Mouse (Mus musculus) lung, embryonic 15.5 days (tissue): ENCODE results near the gene Pcmtd2. TPM values are rescaled to one million over a fixed set of nuclear protein-coding genes. Genes with fewer than 3 reads are reported as not detected.

ENCODE experiments used
- ATAC-seq: fragments of 200-750 bp; cut with Nextera tagmentation; 2 replicates; pipeline ENCODE4 v1.8.0; 2017; ENCODE audit warnings: moderate number of reproducible peaks, borderline replicate concordance; ENCODE audit not compliant: low FRiP score, low TSS enrichment; ENCODE audit errors: extremely low read depth
- H3K27ac ChIP-seq: fragments of 300-500 bp; sonication (generic); 2 replicates; pipeline ENCODE4 v1.5.1; 2015; ENCODE audit warnings: moderate library complexity, mild to moderate bottlenecking, inconsistent platforms
- H3K27me3 ChIP-seq: fragments of 300-500 bp; sonication (generic); 2 replicates; pipeline ENCODE4 v1.6.1; 2015; ENCODE audit warnings: inconsistent platforms
- H3K36me3 ChIP-seq: fragments of 300-500 bp; sonication (generic); 2 replicates; pipeline ENCODE4 v1.6.1; 2015; ENCODE audit warnings: inconsistent platforms
- H3K4me1 ChIP-seq: fragments of 300-500 bp; sonication (generic); 2 replicates; pipeline ENCODE4 v1.6.1; 2015; ENCODE audit warnings: inconsistent platforms
- H3K4me2 ChIP-seq: fragments of 300-500 bp; sonication (generic); 2 replicates; pipeline ENCODE4 v1.6.1; 2015; ENCODE audit warnings: inconsistent platforms, mild to moderate bottlenecking, moderate library complexity
- H3K4me3 ChIP-seq: fragments of 300-500 bp; sonication (generic); 2 replicates; pipeline ENCODE4 v1.5.1; 2015; ENCODE audit warnings: mild to moderate bottlenecking, inconsistent platforms
- H3K9ac ChIP-seq: fragments of 300-500 bp; sonication (generic); 2 replicates; pipeline ENCODE4 v1.6.1; 2015; ENCODE audit warnings: inconsistent platforms
- H3K9me3 ChIP-seq: fragments of 300-500 bp; sonication (generic); 2 replicates; pipeline ENCODE4 v1.6.1; 2016; ENCODE audit warnings: inconsistent platforms
- WGBS: fragments of 180-500 bp; shearing (Covaris S2); methylation state at CpG from one replicate; pipeline ENCODE4 v1.1.7; 2015; 5-methylcytosine and 5-hydroxymethylcytosine counted together
- polyA plus RNA-seq: library from polyadenylated mRNA; unstranded; fragments of >200 nt; fragmentation: Nextera tagmentation; extraction: Ambion mirVana; gene quantifications from 2 replicates; pipeline ENCODE4 v1.2.1, GENCODE M21; 2015

Pcmtd2 gene
- polyA plus RNA-seq, 1 experiment from 2014 or later, result 32.4 TPM

GRCm38 (mm10) chr2:181866931-181867330 is 29.3 kb downstream of the Pcmtd2 start:
- Histone ChIP-seq H3K4me1 (peaks cover 15% of the 10 kb centered on the region), H3K9me3 (no peaks in the 10 kb centered on the region), H3K27me3 (no peaks in the 10 kb centered on the region), H3K36me3 (peaks cover 23% of the 10 kb centered on the region), H3K27ac (no peak overlapping the region), H3K4me2 (no peak overlapping the region), H3K9ac (no peak overlapping the region), H3K4me3 (no peak overlapping the region)
- 56% methylated on average over 5 of the region's 5 CpGs for WGBS
- no peak for ATAC-seq

- Histone ChIP-seq H3K4me1 (no peaks in the 10 kb centered on the region), H3K27me3 (no peaks in the 10 kb centered on the region), H3K4me3 (no peak overlapping the region), H3K4me2 (no peak overlapping the region), H3K36me3 (peaks cover 23% of the 10 kb centered on the region), H3K27ac (no peak overlapping the region), H3K9ac (no peak overlapping the region), H3K9me3 (no peaks in the 10 kb centered on the region)
- ATAC-seq, result no peak
- WGBS, result 92% methylated on average over 2 of the region's 2 CpGs
Observed at GRCm38 (mm10) chr2:181871039-181871438, 33.4 kb downstream of the Pcmtd2 start.

- H3K4me2 ChIP-seq, result no peak overlapping the region
- WGBS, result 63% methylated on average over 1 of the region's 1 CpGs
- no peak overlapping the region for H3K9ac ChIP-seq
- no peaks in the 10 kb centered on the region for H3K4me1 ChIP-seq
- no peaks in the 10 kb centered on the region for H3K27me3 ChIP-seq
- H3K27ac ChIP-seq, result no peak overlapping the region
- no peak overlapping the region for H3K4me3 ChIP-seq
- H3K36me3 ChIP-seq, result peaks cover 5% of the 10 kb centered on the region; the same call in 1 of the 2 replicates
- ATAC-seq, result no peak
- H3K9me3 ChIP-seq, result no peaks in the 10 kb centered on the region
Observed at GRCm38 (mm10) chr2:181878903-181879302, 41.2 kb downstream of the Pcmtd2 start.

- Histone ChIP-seq H3K27ac (no peak overlapping the region), H3K4me1 (no peaks in the 10 kb centered on the region), H3K9me3 (no peaks in the 10 kb centered on the region), H3K4me3 (no peak overlapping the region), H3K9ac (no peak overlapping the region), H3K4me2 (no peak overlapping the region), H3K36me3 (no peaks in the 10 kb centered on the region), H3K27me3 (no peaks in the 10 kb centered on the region)
- no peak for ATAC-seq
- 73% methylated on average over 3 of the region's 3 CpGs for WGBS
Observed at GRCm38 (mm10) chr2:181883022-181883749, 45.5 kb downstream of the Pcmtd2 start.

Other genes starting within 250 kb of the Pcmtd2 start
- 60.8 and 61.9 TPM in 2 replicates for gene Prpf6, start 246.0 kb upstream of the Pcmtd2 start, polyA plus RNA-seq
- 48.2 and 52.3 TPM in 2 replicates for gene Zfp512b, start 245.1 kb upstream of the Pcmtd2 start, polyA plus RNA-seq
- gene Samd10, start 238.6 kb upstream of the Pcmtd2 start, polyA plus RNA-seq, result 29.7 and 30.1 TPM in 2 replicates
- gene Gm29797, start 180.8 kb upstream of the Pcmtd2 start, polyA plus RNA-seq, result not detected in 2 replicates
- 65.3 and 70.3 TPM in 2 replicates for gene Sox18, start 166.2 kb upstream of the Pcmtd2 start, polyA plus RNA-seq
- gene Tcea2, start 157.5 kb upstream of the Pcmtd2 start, polyA plus RNA-seq, result 23.2 and 23.7 TPM in 2 replicates
- gene Rgs19, start 143.9 kb upstream of the Pcmtd2 start, polyA plus RNA-seq, result 72.3 and 72.5 TPM in 2 replicates
- not detected in 2 replicates for gene Lkaaear1, start 139.4 kb upstream of the Pcmtd2 start, polyA plus RNA-seq
- 0.92 and 0.93 TPM in 2 replicates for gene Oprl1, start 122.8 kb upstream of the Pcmtd2 start, polyA plus RNA-seq
- 0.06 and 0.19 TPM in 2 replicates for gene Myt1, start 74.5 kb upstream of the Pcmtd2 start, polyA plus RNA-seq
- gene Polr3k, start 26.5 kb downstream of the Pcmtd2 start, polyA plus RNA-seq, result 75.1 and 75.3 TPM in 2 replicates
- not detected in 2 replicates for gene Gm14496, start 153.3 kb downstream of the Pcmtd2 start, polyA plus RNA-seq